Mouse (Mus musculus): ENCODE data around the gene Nrxn2.

The Nrxn2 gene

GRCm38 (mm10) chr19:6392743-6393393, 25.7 kb upstream of the Nrxn2 start:
- no peak for DNase-seq (ENCODE audit: low spot score)

DNA sequence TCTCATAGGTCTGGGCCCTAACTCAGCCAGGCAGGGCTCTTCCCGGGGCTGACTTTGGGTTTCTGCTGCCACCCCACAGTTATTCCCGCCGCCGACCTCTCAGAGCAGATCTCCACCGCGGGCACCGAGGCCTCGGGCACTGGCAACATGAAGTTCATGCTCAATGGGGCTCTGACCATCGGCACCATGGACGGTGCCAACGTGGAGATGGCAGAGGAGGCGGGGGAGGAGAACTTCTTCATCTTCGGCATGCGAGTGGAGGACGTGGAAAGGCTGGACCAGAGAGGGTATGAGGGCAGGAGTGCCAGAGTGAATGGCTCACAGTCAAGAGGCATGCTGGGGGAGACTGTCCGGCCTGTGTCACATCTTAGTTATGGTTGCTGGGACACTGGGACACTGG, 24.9 kb upstream of the Nrxn2 start:
- DNase-seq (ENCODE audit: low spot score), result no peak

DNA sequence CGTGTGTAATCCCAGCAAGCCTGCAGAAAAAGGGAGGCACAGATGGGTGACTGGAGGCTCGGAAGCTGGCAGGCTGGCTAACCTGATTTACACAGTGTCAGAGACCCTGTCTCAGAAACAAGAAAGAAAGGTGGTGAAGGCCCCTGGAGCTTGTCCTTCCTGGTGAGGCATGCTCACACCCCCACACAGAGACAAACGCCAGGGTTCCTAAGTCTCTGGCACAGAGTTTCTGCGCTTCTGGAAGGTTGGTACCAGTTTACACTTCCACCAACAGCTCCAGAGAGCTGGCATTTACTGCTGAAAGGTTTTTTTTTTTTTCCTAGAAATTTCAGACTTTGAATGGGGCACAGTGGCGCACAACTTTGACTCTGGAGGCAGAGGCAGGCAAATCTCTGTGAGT, 22.3 kb upstream of the Nrxn2 start:
- no peak for DNase-seq (ENCODE audit: low spot score)

DNA sequence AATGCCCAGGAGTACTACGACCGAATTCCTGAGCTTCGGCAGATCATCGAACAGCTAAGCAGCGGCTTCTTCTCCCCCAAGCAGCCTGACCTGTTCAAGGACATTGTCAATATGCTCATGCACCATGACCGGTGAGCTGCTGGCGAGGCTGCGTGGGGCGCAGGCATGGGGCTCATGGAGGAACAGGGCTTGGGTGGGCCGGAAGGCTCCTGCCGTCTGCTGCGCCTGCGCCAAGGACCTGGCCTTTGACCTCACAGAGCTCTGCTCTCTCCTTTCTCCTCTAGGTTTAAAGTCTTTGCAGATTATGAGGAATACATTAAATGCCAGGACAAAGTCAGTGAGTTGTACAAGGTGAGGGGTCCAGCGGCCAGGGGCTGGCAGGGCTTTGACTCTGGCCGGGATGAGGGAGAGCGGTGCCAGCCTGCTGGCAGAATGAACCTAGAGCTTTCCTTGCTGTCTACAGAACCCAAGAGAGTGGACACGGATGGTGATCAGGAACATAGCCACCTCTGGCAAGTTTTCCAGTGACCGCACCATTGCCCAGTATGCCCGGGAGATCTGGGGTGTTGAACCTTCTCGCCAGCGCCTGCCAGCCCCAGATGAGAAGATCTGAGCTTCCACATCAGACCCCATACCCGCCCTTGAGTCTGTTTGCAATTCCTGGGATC, 20.8 kb upstream of the Nrxn2 start:
- DNase-seq (ENCODE audit: low spot score), result no peak

- peak; percentile 50 for DNase-seq (ENCODE audit: low spot score)
Measured at GRCm38 (mm10) chr19:6398447-6399284, 19.9 kb upstream of the Nrxn2 start.

DNA sequence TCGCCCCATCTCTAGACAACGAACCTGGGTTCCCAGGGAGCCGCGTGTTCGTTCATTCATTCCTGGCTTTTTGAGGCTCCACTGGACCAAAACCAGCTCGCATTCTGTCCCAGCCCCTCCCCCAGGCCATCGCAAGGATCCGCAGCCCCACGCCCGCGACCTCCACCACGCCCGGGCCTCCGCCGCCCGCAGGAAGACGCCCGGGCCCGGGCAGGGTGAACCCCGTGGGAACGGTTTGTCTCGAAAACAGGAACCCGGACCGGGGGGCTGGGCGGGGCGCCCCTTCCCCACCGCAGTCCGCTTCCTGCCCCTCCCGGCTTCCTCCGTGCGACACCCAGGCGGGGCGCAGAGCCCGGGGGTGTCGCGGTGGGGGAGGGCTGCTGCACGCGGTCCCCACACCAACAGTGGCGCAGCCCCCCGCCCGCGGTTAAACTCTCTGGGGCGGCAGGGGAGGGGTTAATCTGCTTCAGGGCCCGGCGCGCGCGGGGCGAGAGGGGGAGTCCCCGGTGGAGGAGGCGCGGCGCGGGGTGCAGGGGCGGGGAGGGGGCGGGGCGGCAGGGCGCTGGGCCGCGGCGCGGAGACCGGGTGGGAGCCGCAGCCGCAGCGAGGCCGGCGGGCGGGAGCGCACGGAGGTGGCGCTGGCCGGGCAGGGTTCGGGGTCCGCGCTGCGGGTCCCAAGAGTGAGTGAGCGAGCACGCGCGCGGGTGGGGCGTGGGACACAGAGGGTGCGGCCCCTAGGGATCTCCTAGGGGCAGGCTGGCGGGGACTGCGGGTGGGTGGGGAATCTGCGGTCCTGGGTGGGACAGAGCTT, 19.0 kb upstream of the Nrxn2 start, which contains the start of gene Rasgrp2:
Rasgrp2 (plus strand) TSS at position 56 of the 811 bp plus-strand sequence.
- peak; percentile 67 for DNase-seq (ENCODE audit: low spot score)

- DNase-seq (ENCODE audit: low spot score), result no peak
Measured at GRCm38 (mm10) chr19:6400096-6401086, 18.1 kb upstream of the Nrxn2 start.

DNA sequence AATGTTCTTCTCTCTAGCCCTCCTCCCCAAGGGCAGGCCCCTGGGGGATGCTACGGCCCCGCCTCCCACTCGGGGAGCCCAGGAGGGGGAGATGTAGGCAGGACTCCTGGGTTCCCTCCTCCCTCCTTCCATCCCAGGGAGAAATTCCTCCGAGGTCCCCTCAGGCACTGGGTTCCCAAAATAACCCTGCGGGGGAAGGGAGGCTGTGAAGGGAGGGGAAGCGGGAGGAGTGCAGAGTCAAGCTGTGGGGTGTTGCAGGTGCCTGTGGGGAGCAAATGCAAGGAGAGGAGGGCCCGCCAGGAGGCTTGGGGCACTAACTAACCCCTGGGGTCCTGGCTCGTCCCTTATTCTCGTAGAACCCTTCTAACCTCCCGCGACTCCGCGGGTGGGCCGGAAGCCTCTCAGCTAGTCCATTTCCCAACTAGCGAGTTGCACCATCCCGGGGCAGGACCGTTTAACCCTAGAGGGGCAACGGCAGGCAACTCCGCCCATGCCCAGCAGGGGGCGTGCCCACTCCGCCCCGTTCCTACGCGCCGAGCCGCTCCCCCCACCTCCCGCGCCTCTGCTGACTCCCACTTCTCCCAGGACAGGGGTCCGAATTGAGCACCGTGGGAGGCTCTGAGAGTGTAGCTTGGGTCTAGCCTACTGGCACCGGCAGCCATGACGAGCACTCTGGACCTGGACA, 17.3 kb upstream of the Nrxn2 start:
- peak; percentile 55 for DNase-seq (ENCODE audit: low spot score)

GRCm38 (mm10) chr19:6401951-6402350, 16.6 kb upstream of the Nrxn2 start:
- DNase-seq (ENCODE audit: low spot score), result no peak

DNA sequence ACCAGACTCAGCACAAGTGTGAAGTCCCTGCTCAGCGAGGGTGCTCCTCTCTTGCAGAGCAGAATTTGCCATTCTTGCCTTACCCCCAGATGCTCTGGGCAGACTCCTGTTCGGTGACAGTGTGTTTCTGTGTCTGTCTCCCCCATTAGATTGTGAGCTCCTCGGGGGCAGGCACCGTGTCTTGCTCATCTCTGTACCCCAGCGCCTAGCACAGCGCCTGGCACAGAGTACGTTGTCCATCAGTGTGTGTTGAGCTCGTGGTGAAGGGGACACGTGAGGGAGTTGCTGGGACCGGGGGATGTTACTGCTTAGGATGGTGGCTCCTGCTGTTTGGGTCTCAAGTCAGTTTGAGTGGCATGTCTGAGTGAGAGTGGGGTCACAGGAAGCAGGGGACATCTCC, 14.7 kb upstream of the Nrxn2 start:
- no peak for DNase-seq (ENCODE audit: low spot score)

DNA sequence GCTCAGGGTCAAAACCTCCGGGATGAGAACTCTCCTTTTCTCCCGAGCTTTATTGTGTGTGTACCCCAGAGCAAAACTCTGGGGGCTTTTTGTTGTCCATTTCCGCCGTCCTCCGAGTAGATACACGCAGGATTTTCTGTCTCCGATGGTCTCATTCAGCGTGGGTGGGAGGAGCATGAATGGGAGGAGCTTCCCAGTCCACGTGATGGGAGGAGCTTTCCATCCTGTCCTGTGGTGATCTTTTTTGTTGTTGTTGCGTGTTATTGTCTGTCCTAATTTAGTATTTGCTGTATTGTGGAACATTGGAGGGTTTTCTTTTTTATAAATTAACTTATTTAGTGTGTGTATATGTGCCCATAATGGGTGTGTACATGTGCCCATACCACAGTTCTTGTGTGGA, 13.1 kb upstream of the Nrxn2 start:
- DNase-seq (ENCODE audit: low spot score), result no peak

DNA sequence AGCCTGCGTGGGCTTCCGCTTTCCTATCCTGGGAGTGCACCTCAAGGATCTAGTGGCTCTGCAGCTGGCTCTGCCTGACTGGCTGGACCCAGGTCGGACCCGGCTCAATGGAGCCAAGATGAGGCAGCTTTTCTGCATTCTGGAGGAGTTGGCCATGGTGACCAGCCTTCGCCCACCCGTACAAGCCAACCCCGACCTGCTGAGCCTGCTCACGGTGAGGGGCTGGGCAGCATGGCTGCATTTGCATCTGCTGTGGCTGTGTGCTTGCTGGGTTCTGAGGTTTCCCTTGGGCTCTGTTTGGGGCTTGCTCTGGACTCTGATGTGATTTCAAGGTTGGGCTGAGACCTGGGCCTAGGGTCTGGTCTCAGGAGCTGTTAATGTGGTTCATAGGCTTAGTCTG, 11.4 kb upstream of the Nrxn2 start:
- no peak for DNase-seq (ENCODE audit: low spot score)

- DNase-seq (ENCODE audit: low spot score), result no peak
Measured at GRCm38 (mm10) chr19:6407816-6408510, 10.6 kb upstream of the Nrxn2 start.

DNA sequence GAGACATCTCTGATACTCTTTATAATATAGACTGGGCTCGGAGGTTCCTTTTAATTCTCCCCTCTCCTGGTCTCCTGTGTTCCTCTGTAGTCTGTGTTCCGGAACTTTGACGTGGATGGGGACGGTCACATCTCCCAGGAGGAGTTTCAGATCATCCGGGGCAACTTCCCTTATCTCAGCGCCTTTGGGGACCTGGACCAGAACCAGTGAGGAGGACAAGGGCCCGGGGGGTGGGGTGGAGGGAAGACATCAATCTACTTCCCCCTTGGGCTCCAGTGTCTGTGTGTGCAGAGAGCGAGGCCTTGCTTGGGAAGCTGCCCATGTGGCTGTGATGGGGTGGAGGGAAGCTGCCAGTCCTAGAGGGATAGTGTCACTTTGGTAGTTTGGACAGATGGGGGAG, 9.8 kb upstream of the Nrxn2 start:
- no peak for DNase-seq (ENCODE audit: low spot score)

GRCm38 (mm10) chr19:6409176-6409575, 9.4 kb upstream of the Nrxn2 start:
- no peak for DNase-seq (ENCODE audit: low spot score)

GRCm38 (mm10) chr19:6409936-6410335, 8.6 kb upstream of the Nrxn2 start:
- DNase-seq (ENCODE audit: low spot score), result no peak

GRCm38 (mm10) chr19:6412798-6413197, 5.7 kb upstream of the Nrxn2 start:
- no peak for DNase-seq (ENCODE audit: low spot score)

DNA sequence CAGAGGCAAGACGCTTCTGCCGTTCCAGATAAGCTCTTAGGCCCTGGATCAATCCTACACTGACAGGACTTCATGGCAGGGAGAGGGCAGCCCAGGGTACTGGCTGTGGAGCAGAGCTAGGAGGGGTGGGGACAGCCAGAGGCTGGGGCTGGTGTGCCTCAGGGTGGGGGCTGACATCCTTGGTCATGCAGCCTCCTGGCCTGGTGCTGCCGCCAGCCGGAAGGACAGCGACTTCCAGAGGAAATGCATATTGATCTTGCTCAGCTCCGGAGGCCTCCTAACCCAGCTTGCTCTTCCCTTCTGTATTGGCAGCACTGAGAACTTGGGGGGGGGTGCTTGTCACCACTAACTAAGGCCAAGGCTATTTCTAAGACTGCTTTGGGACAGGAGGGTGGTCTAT, 3.1 kb upstream of the Nrxn2 start:
- no peak for DNase-seq (ENCODE audit: low spot score)

GRCm38 (mm10) chr19:6416124-6416770, 2.3 kb upstream of the Nrxn2 start:
- no peak for DNase-seq (ENCODE audit: low spot score)
